Mouse (Mus musculus) cerebral cortex, adult 2 months (tissue): Measurements from ENCODE around the gene Gm10964.

Experiments used
- WGBS: fragments of 180-500 bp; shearing (Covaris S2); methylation state at CpG from one replicate; pipeline ENCODE4 v1.1.7; 2018; 5-methylcytosine and 5-hydroxymethylcytosine counted together

Gm10964 gene

GRCm38 (mm10) chr3:103734696-103735519, 4.3 kb upstream of the Gm10964 start:
- WGBS = 48% methylated on average over 11 of the region's 11 CpGs

GRCm38 (mm10) chr3:103735776-103736600, 3.2 kb upstream of the Gm10964 start:
- WGBS = 88% methylated on average over 28 of the region's 28 CpGs

- WGBS = 47% methylated on average over 16 of the region's 16 CpGs
Measured at GRCm38 (mm10) chr3:103737061-103737754, 2.0 kb upstream of the Gm10964 start.

- 0% methylated on average over 18 of the region's 18 CpGs for WGBS
Measured at GRCm38 (mm10) chr3:103737778-103738571, 1.2 kb upstream of the Gm10964 start, which contains the start of gene Olfml3. Olfml3 (minus strand) TSS chr3:103738001.

GRCm38 (mm10) chr3:103740342-103740741, 1.2 kb downstream of the Gm10964 start:
- WGBS = 72% methylated on average over 5 of the region's 5 CpGs

GRCm38 (mm10) chr3:103743208-103743607, 4.0 kb downstream of the Gm10964 start:
- WGBS = 69% methylated on average over 6 of the region's 6 CpGs

- WGBS = 82% methylated on average over 14 of the region's 14 CpGs
Measured at GRCm38 (mm10) chr3:103745001-103745770, 6.0 kb downstream of the Gm10964 start.

- 86% methylated on average over 5 of the region's 5 CpGs for WGBS
Measured at GRCm38 (mm10) chr3:103746711-103747110, 7.5 kb downstream of the Gm10964 start.

- WGBS = 48% methylated on average over 2 of the region's 2 CpGs
Measured at GRCm38 (mm10) chr3:103751558-103751957, 12.4 kb downstream of the Gm10964 start.

- WGBS = 80% methylated on average over 3 of the region's 3 CpGs
Measured at GRCm38 (mm10) chr3:103755351-103755750, 16.2 kb downstream of the Gm10964 start.

GRCm38 (mm10) chr3:103756920-103757319, 17.8 kb downstream of the Gm10964 start:
- 87% methylated on average over 2 of the region's 2 CpGs for WGBS

- 83% methylated on average over 7 of the region's 7 CpGs for WGBS
Measured at GRCm38 (mm10) chr3:103758456-103758855, 19.3 kb downstream of the Gm10964 start.

- 81% methylated on average over 5 of the region's 5 CpGs for WGBS
Measured at GRCm38 (mm10) chr3:103759261-103759970, 20.2 kb downstream of the Gm10964 start.

- 65% methylated on average over 3 of the region's 3 CpGs for WGBS
Measured at GRCm38 (mm10) chr3:103766789-103767188, 27.6 kb downstream of the Gm10964 start.

- WGBS = 40% methylated on average over 9 of the region's 9 CpGs
Measured at GRCm38 (mm10) chr3:103771531-103772130, 32.5 kb downstream of the Gm10964 start.

- WGBS = 50% methylated on average over 4 of the region's 4 CpGs
Measured at GRCm38 (mm10) chr3:103772846-103773245, 33.7 kb downstream of the Gm10964 start.

- WGBS = 61% methylated on average over 3 of the region's 3 CpGs
Measured at GRCm38 (mm10) chr3:103773508-103773907, 34.3 kb downstream of the Gm10964 start.

GRCm38 (mm10) chr3:103774009-103774408, 34.8 kb downstream of the Gm10964 start:
- WGBS = 71% methylated on average over 15 of the region's 15 CpGs

- 57% methylated on average over 11 of the region's 11 CpGs for WGBS
Measured at GRCm38 (mm10) chr3:103777940-103778339, 38.8 kb downstream of the Gm10964 start.
